Mouse (Mus musculus): ENCODE results near the gene Gon4l. TPM values are rescaled to one million over a fixed set of nuclear protein-coding genes. Genes with fewer than 3 reads are reported as not detected.

Gon4l gene
- polyA plus RNA-seq, 1 experiment = not detected

- Histone ChIP-seq H3K27ac (ENCODE audit: insufficient read depth, low read depth, low read length) (no peak overlapping the region), H3K4me1 (ENCODE audit: control insufficient read depth, insufficient read depth, low read length) (peaks cover 4% of the 10 kb centered on the region; the same call in 1 of the 2 replicates), H3K4me3 (ENCODE audit: insufficient read depth, low read depth, low read length) (no peak overlapping the region)
- TF ChIP-seq CTCF (IDR thresholded peaks at IDR 0.05; ENCODE audit: insufficient read depth, low read depth, low read length) (no peak), POLR2A (IDR thresholded peaks at IDR 0.05; ENCODE audit: insufficient read depth, low read depth, low read length) (no peak)
- 62% methylated on average over 4 of the region's 4 CpGs for WGBS
Measured at GRCm38 (mm10) chr3:88953246-88953645, 118.2 kb downstream of the Gon4l start.

- H3K27ac ChIP-seq (ENCODE audit: insufficient read depth, low read depth, low read length) = no peak overlapping the region
- H3K4me1 ChIP-seq (ENCODE audit: control insufficient read depth, insufficient read depth, low read length) = peaks cover 4% of the 10 kb centered on the region; the same call in 1 of the 2 replicates
- no peak for TF ChIP-seq CTCF (IDR thresholded peaks at IDR 0.05; ENCODE audit: insufficient read depth, low read depth, low read length)
- no peak for TF ChIP-seq POLR2A (IDR thresholded peaks at IDR 0.05; ENCODE audit: insufficient read depth, low read depth, low read length)
- H3K4me3 ChIP-seq (ENCODE audit: insufficient read depth, low read depth, low read length) = no peak overlapping the region
Measured at GRCm38 (mm10) chr3:88953736-88954135, 118.7 kb downstream of the Gon4l start.

Other genes starting within 250 kb of the Gon4l start
- not detected in 2 replicates for gene Arhgef2, start 229.3 kb upstream of the Gon4l start, polyA plus RNA-seq (2012; ENCODE audit: insufficient read depth, insufficient read length, low replicate concordance, missing spikeins)
- not detected in 2 replicates for gene Rxfp4, start 182.1 kb upstream of the Gon4l start, polyA plus RNA-seq (2012; ENCODE audit: insufficient read depth, insufficient read length, low replicate concordance, missing spikeins)
- 301 TPM in 1 of 2 replicates, not detected in the other for gene Khdc4, start 149.4 kb upstream of the Gon4l start, polyA plus RNA-seq (2012; ENCODE audit: insufficient read depth, insufficient read length, low replicate concordance, missing spikeins)
- gene Rit1, start 118.4 kb upstream of the Gon4l start, polyA plus RNA-seq (2012; ENCODE audit: insufficient read depth, insufficient read length, low replicate concordance, missing spikeins) = not detected in 2 replicates
- 88.7 and 382 TPM in 2 replicates for gene Syt11, start 60.1 kb upstream of the Gon4l start, polyA plus RNA-seq (2012; ENCODE audit: insufficient read depth, insufficient read length, low replicate concordance, missing spikeins)
- 208 TPM in 1 of 2 replicates, not detected in the other for gene Msto1, start 78.8 kb downstream of the Gon4l start, polyA plus RNA-seq (2012; ENCODE audit: insufficient read depth, insufficient read length, low replicate concordance, missing spikeins)
- 107 TPM in 1 of 2 replicates, not detected in the other for gene Ash1l, start 115.4 kb downstream of the Gon4l start, polyA plus RNA-seq (2012; ENCODE audit: insufficient read depth, insufficient read length, low replicate concordance, missing spikeins)
- not detected in 2 replicates for gene Dap3, start 116.0 kb downstream of the Gon4l start, polyA plus RNA-seq (2012; ENCODE audit: insufficient read depth, insufficient read length, low replicate concordance, missing spikeins)

Measured in olfactory bulb, adult 2 months (tissue).